Mouse (Mus musculus) testis, adult 2 months (tissue): ENCODE data around the gene Fam19a4. TPM values are rescaled to one million over a fixed set of nuclear protein-coding genes. Genes with fewer than 3 reads are reported as not detected.
A peak's percentile ranks its signal among the peaks of the same experiment; 100 is the strongest.

Experiments
- H3K27ac ChIP-seq: fragments of 200-500 bp; 2 replicates; pipeline ENCODE4 v1.5.1; 2012; ENCODE audit warnings: low read depth, low read length; ENCODE audit not compliant: control insufficient read depth, insufficient read depth
- H3K27me3 ChIP-seq: fragments of 200-500 bp; 2 replicates; pipeline ENCODE4 v1.6.1; 2012; ENCODE audit warnings: mild to moderate bottlenecking, low read length, moderate library complexity; ENCODE audit not compliant: control insufficient read depth, insufficient read depth
- H3K36me3 ChIP-seq: fragments of 200-500 bp; 2 replicates; pipeline ENCODE4 v1.6.1; 2012; ENCODE audit warnings: mild to moderate bottlenecking, low read length; ENCODE audit not compliant: control insufficient read depth, insufficient read depth
- H3K4me1 ChIP-seq: fragments of 200-500 bp; 2 replicates; pipeline ENCODE4 v1.6.1; 2012; ENCODE audit warnings: low read length; ENCODE audit not compliant: control insufficient read depth, insufficient read depth
- H3K4me3 ChIP-seq: fragments of 200-500 bp; 2 replicates; pipeline ENCODE4 v1.5.1; 2012; ENCODE audit warnings: low read depth, mild to moderate bottlenecking, low read length, moderate library complexity, mixed read lengths; ENCODE audit not compliant: control insufficient read depth
- CTCF ChIP-seq: fragments of 200-500 bp; IDR thresholded peaks from 2 replicates; pipeline ENCODE4 v1.5.1; 2012; ENCODE audit warnings: low read depth, mild to moderate bottlenecking, inconsistent platforms, low read length, moderate library complexity; ENCODE audit not compliant: control insufficient read depth, insufficient read depth, insufficient replicate concordance
- POLR2A ChIP-seq: fragments of 200-500 bp; IDR thresholded peaks from 2 replicates; pipeline ENCODE4 v1.6.1; 2012; ENCODE audit warnings: low read depth, mild to moderate bottlenecking, inconsistent platforms, low read length, moderate library complexity; ENCODE audit not compliant: control insufficient read depth
- polyA plus RNA-seq: library from polyadenylated mRNA; depleted of rRNA; stranded (reverse); fragments of >200 nt; gene quantifications from 2 replicates; pipeline ENCODE4 v1.2.3, GENCODE M21; 2012; rRNA removed

Gene Fam19a4
- 1.0 and 1.1 TPM in 2 replicates for polyA plus RNA-seq

DNA sequence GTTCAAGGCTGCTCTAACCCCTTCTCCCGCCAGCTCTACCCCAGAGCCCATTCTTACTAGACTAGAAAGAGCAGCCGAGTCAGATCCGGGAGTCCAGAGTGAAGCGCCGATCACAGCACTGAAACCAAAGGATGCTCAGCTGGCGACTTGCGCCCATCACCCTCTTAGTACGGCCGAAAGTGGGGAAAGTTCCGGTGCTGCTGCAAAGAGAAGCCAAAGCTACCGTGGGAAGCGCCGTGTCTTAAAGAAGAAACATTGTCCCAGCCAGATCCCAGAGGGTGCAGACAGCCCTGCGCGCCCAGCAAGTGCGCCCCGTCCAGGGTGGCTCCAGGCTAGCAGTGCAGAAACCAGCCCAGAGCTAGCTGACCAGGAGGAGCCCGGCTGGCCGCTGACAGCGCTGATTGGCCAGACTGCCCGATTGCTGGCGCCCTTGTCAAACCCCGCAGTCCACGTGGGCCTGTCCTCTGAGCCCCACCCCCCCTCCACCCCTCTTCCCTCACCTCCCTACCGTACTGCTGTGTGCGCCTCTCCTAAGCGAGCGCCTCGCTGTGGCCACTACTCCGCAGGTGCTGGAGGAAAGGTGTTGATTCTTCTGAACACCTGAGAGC lies at the start of gene Fam19a4:
TSS of gene Fam19a4 (minus strand) at position 340 of the 608 bp plus-strand sequence.
- Histone ChIP-seq H3K4me3 (peak within 1 kb of the TSS; percentile 28; the same call in 1 of the 2 replicates), H3K36me3 (no peaks in the 10 kb centered on the region), H3K27me3 (no peaks in the 10 kb centered on the region), H3K4me1 (no peaks in the 10 kb centered on the region; the same call in 1 of the 2 replicates), H3K27ac (no peak within 1 kb of the TSS)
- TF ChIP-seq CTCF, result no peak
- no peak for TF ChIP-seq POLR2A

GRCm38 (mm10) chr6:97106777-97107176 lies 46.6 kb upstream of the Fam19a4 start:
- no peaks in the 10 kb centered on the region for H3K27me3 ChIP-seq
- no peak overlapping the region for H3K27ac ChIP-seq
- H3K4me3 ChIP-seq, result no peak overlapping the region
- H3K4me1 ChIP-seq, result no peaks in the 10 kb centered on the region
- TF ChIP-seq POLR2A (no peak), CTCF (no peak)
- no peaks in the 10 kb centered on the region for H3K36me3 ChIP-seq

DNA sequence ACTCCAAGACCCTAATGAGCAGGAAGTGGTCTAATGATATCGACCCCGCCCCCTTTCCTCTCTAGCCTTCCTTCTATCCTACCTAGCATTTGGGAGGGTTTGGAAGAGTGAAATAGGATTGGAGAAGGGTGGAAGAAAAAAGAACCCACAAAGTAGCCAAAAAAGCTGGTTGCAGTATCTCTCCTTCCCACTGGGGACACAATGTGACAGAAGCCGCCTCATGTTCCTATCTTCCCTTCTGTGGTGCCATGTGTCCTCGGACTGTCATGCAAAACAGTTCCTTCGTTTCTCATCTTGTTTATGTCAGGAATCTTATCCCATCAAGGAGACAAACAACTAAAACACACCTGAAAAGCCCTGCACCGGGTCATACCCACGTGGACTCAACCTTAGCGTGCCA lies 45.9 kb upstream of the Fam19a4 start:
- no peaks in the 10 kb centered on the region for H3K27me3 ChIP-seq
- TF ChIP-seq POLR2A (no peak), CTCF (no peak)

DNA sequence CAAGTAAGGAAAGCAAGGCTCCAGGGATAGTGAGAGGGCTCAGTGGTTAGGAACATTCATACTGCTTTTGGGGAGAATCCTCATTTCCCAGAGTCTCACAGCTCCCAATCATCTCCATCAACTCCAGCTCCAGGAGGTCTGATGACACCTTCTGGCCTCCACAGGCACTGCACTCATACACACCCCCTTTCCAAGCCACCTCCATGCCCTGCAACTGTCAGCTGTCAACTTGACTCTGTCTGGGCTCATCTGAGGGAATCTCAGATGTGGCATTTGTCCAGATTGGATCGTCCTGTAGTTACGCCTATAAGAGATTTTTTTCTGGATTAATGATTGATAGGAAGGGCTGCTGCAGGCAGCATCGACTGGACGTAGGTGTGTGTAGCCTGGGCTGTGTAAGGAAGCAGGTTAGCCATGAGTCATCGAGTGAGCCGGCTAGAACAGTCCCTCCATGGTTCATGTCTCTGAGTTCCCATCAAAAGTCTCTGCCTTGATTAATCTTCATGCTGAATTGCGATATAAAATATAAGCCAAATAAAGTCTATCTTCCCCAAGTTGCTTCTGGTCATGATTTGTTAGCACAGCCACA lies 44.1 kb upstream of the Fam19a4 start:
- no peak overlapping the region for H3K27ac ChIP-seq
- H3K4me3 ChIP-seq, result no peak overlapping the region
- H3K36me3 ChIP-seq, result no peaks in the 10 kb centered on the region
- H3K27me3 ChIP-seq, result no peaks in the 10 kb centered on the region
- no peaks in the 10 kb centered on the region for H3K4me1 ChIP-seq
- TF ChIP-seq POLR2A (no peak), CTCF (peak; percentile 30; the same call in 1 of the 2 replicates)

More for the DNA sequence above, 45.9 kb upstream of the Fam19a4 start:
- Histone ChIP-seq H3K4me1 (no peaks in the 10 kb centered on the region), H3K36me3 (no peaks in the 10 kb centered on the region), H3K4me3 (no peak overlapping the region), H3K27ac (no peak overlapping the region)

DNA sequence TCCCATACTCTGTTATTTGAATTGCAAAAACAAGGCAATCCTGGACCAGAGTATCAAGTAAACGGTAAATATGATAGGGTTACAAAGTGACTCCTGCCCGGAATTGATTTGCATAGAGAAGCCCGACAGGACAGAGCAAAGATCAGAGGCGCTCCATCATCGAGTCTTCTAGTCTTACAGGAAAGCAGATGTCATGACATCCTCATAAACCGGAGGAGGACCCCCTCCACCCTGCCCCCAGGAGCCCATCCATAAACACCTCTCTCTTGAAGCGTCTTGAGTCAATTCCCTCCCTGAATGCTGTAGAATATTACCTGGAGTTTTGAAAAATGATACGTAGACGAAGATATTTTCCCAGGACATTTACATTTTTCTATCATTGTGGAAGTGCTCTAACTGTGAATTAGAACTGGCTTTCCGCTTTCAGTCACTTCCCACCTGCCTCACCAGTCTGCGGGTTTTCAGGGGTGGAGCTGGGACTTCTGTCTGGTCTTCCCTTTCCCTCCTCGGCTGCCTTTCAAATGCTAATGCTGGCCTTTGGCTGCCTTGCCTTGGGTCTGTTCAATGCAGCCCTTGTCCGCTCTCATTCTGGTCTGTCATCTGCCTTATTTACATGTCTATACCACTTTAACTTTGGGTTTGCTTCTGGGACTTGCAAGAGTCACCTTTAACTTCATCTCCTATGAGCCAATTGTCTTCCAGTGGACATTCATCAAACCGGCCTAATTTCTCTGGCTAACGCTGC lies 41.9 kb upstream of the Fam19a4 start:
- H3K27me3 ChIP-seq, result no peaks in the 10 kb centered on the region
- no peak for TF ChIP-seq POLR2A
- no peak for TF ChIP-seq CTCF
- no peaks in the 10 kb centered on the region for H3K4me1 ChIP-seq
- no peak overlapping the region for H3K27ac ChIP-seq
- H3K4me3 ChIP-seq, result no peak overlapping the region
- H3K36me3 ChIP-seq, result no peaks in the 10 kb centered on the region

- Histone ChIP-seq H3K4me3 (no peak overlapping the region), H3K36me3 (no peaks in the 10 kb centered on the region), H3K27ac (no peak overlapping the region), H3K4me1 (no peaks in the 10 kb centered on the region), H3K27me3 (no peaks in the 10 kb centered on the region)
- TF ChIP-seq POLR2A, result no peak
- TF ChIP-seq CTCF, result no peak
Measured at GRCm38 (mm10) chr6:97101190-97101957, 41.2 kb upstream of the Fam19a4 start.

DNA sequence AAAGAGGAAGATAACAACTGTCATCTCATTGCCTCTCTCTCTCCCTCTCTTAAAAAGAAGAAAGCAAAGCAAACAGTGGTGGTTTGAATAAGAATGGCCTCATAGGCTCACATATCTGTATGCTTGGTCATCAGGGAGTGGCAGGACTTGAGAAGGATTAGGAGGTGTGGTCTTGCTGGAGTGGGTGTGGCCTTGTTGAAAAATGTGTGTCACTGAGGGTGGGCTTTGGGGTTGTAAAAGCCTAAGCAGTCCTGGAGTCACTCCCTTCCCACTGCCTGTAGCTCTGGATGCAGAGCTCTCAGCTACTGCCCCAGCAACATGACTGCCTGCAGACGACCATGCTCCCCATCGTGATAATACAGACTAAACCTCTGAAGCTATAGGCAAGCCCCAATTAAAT lies 22.1 kb upstream of the Fam19a4 start:
- Histone ChIP-seq H3K36me3 (no peaks in the 10 kb centered on the region), H3K27me3 (no peaks in the 10 kb centered on the region), H3K4me3 (no peak overlapping the region), H3K27ac (no peak overlapping the region), H3K4me1 (no peaks in the 10 kb centered on the region)
- TF ChIP-seq POLR2A (no peak), CTCF (no peak)
